Mouse (Mus musculus): Measurements from ENCODE around the gene Cacng1. TPM values are rescaled to one million over a fixed set of nuclear protein-coding genes. Genes with fewer than 3 reads are reported as not detected.

The Cacng1 gene
- polyA plus RNA-seq, 1 experiment from 2014 or later = not detected

DNA sequence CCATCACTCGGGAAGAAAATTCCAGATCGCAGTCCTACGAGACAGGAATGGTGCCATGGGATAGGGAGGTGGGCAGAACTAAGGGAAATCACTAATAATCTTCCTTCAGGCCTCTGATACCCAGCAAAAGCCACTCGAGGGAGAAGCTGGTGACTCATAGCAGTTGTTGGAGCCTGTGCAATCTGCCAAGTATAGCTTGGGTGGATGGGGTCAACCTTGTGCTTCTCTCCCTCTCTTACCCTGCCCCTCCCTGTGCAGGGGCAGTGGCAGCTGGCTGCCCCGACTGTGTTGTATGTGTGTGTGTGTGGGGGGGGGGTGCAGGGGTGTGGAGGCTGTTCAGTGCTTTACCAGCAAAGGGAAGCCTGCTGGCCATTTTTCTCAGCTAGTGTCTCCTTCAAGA lies 15.2 kb upstream of the Cacng1 start:
- H3K9me3 ChIP-seq (replicated peaks) = no peaks in the 10 kb centered on the region
- H3K27ac ChIP-seq = no peak overlapping the region
- peaks cover 45% of the 10 kb centered on the region for H3K36me3 ChIP-seq (ENCODE audit: poor library complexity, severe bottlenecking)
- H3K9ac ChIP-seq = no peak overlapping the region
- H3K4me2 ChIP-seq = no peak overlapping the region
- H3K4me3 ChIP-seq = no peak overlapping the region
- H3K27me3 ChIP-seq = no peaks in the 10 kb centered on the region
- no peak for ATAC-seq
- no peaks in the 10 kb centered on the region for H3K4me1 ChIP-seq
- 96% methylated on average over 4 of the region's 5 CpGs for WGBS

DNA sequence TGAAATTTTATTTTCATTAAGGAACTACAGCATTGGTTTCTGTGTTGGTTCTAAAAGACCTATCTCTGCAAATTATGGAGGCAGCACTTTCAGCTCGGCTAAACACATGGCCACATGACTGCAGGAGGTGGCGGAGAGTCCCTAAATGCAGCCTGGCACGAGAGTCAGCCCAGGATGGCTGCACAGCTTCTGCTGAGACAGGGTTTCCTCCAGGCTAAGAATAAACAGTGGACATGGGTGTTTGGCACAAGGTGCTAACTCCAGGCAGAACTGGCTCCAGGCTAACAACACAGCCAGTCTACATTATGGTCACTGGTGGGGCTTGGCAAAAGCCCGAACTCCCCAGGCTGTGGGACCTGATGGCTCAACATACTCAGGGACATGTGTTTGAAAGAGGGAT lies 14.6 kb upstream of the Cacng1 start:
- H3K36me3 ChIP-seq (ENCODE audit: poor library complexity, severe bottlenecking) = peaks cover 39% of the 10 kb centered on the region
- no peak overlapping the region for H3K4me3 ChIP-seq
- no peak overlapping the region for H3K4me2 ChIP-seq
- no peak overlapping the region for H3K27ac ChIP-seq
- no peaks in the 10 kb centered on the region for H3K4me1 ChIP-seq
- no peak overlapping the region for H3K9ac ChIP-seq
- 86% methylated on average over 4 of the region's 4 CpGs for WGBS
- no peaks in the 10 kb centered on the region for H3K27me3 ChIP-seq
- no peak for ATAC-seq
- no peaks in the 10 kb centered on the region for H3K9me3 ChIP-seq (replicated peaks)

DNA sequence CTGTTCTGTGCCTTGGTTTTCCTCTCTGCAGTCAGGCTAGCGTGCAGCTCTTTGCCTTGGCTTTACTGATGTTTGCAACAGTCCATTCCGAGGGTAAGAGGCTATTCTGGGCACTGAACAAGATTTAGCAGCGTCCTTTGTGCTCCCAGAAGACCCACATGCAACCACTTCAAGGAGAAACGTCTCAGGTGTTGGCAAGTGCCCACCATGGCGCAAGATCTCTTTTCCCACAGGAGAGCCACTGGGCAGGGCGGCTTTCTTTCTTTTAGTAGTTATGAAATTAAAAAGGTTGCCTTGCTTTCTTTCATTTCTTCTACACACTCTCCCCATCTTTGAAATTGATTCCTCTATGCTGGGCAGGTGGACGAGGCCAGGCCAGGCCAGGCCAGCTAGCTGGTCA lies 12.8 kb upstream of the Cacng1 start:
- no peak overlapping the region for H3K27ac ChIP-seq
- no peaks in the 10 kb centered on the region for H3K9me3 ChIP-seq (replicated peaks)
- no peaks in the 10 kb centered on the region for H3K27me3 ChIP-seq
- H3K36me3 ChIP-seq (ENCODE audit: poor library complexity, severe bottlenecking) = peaks cover 21% of the 10 kb centered on the region
- WGBS = 86% methylated on average over 7 of the region's 7 CpGs
- no peaks in the 10 kb centered on the region for H3K4me1 ChIP-seq
- no peak overlapping the region for H3K9ac ChIP-seq
- no peak overlapping the region for H3K4me2 ChIP-seq
- ATAC-seq = no peak
- H3K4me3 ChIP-seq = no peak overlapping the region

DNA sequence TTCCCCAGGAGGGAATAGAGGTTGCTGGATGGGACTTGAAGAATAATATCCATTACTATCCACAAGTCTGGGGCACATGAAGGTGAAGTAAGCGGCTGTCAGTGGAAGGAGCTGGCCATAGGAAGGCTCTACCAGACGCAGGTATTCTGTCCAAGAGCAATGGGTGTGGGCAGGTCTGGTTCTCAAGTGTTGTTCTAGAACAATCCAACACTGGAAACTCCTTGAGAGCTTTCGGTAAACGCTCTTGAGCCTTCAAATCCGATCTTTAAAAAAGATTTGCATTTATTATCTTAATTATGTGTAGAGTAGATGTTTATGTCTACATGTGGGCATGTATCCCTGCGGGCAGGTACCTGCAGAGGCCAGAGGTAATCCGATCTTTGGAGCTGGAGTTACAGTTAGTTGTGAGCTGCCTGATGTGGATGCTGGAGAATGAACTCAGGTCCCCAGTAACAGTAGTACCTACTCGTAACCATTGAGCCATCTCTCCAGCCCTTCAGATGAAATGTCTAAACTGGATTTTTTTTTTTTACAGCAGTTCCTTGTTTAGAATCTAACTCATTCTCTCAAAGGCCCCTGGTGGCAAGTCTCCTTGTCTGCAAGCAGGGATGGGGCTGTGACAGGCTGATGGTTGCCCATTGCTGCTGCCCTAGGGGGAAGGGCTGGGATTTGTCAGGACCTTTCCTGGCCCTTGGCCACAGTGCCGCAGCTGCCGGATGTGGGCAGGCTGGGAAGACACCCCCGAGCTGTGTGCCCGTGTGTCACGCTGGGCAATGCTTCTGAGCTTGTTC lies 11.9 kb upstream of the Cacng1 start:
- Histone ChIP-seq H3K4me1 (no peaks in the 10 kb centered on the region), H3K9me3 (replicated peaks) (no peaks in the 10 kb centered on the region), H3K4me3 (no peak overlapping the region), H3K36me3 (ENCODE audit: poor library complexity, severe bottlenecking) (peaks cover 14% of the 10 kb centered on the region), H3K4me2 (no peak overlapping the region), H3K9ac (no peak overlapping the region), H3K27me3 (no peaks in the 10 kb centered on the region), H3K27ac (no peak overlapping the region)
- no peak for ATAC-seq
- WGBS = 88% methylated on average over 13 of the region's 13 CpGs

DNA sequence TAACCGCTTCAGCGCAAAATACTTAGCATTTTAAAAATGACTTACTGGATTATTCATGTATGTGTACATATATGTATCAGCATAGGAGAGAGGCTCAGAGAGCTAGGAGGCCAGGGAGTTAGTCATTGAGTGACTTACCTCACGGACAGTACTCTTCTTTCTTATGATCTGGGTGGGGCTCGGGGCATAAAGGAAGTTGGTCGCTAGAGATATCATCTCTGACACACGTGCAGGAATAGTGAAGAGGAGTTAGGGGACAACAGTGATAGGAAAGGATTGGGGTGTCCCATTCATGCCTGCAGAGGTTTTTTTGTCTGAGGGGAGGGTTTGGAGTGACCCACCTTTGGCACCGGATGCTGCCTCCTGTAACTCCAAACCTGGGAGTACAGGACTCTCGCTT lies 8.3 kb upstream of the Cacng1 start:
- WGBS = 89% methylated on average over 8 of the region's 8 CpGs
- no peak overlapping the region for H3K4me3 ChIP-seq

DNA sequence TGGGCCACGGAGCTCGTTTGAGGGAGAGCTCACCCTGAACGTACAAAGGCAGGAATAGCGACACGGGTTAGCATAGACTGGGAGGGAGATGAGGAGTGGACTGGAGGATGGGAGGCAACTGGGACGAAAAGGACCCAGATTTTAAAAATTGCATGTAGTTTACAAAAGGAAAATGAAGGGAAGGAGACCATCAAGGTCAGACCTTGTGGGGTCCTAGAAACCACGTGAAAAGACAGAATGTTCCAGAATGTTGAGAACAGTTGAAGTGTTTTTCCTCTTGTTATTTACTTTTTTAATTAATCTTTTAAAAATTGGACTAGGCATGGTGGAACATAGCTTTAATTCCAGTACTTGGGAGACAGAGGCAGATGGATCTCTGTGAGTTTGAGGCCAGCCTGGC lies 4.7 kb upstream of the Cacng1 start:
- 74% methylated on average over 7 of the region's 7 CpGs for WGBS
- H3K27ac ChIP-seq = no peak overlapping the region
- ATAC-seq = no peak
- no peak overlapping the region for H3K9ac ChIP-seq
- H3K4me2 ChIP-seq = no peak overlapping the region
- H3K4me1 ChIP-seq = no peaks in the 10 kb centered on the region
- H3K4me3 ChIP-seq = no peak overlapping the region
- H3K27me3 ChIP-seq = no peaks in the 10 kb centered on the region
- no peaks in the 10 kb centered on the region for H3K36me3 ChIP-seq (ENCODE audit: poor library complexity, severe bottlenecking)
- H3K9me3 ChIP-seq (replicated peaks) = no peaks in the 10 kb centered on the region

More for the DNA sequence above, 8.3 kb upstream of the Cacng1 start:
- no peak overlapping the region for H3K27ac ChIP-seq
- H3K4me2 ChIP-seq = no peak overlapping the region
- no peaks in the 10 kb centered on the region for H3K4me1 ChIP-seq
- no peak for ATAC-seq
- no peaks in the 10 kb centered on the region for H3K36me3 ChIP-seq (ENCODE audit: poor library complexity, severe bottlenecking)
- no peaks in the 10 kb centered on the region for H3K27me3 ChIP-seq
- H3K9ac ChIP-seq = no peak overlapping the region
- H3K9me3 ChIP-seq (replicated peaks) = no peaks in the 10 kb centered on the region

DNA sequence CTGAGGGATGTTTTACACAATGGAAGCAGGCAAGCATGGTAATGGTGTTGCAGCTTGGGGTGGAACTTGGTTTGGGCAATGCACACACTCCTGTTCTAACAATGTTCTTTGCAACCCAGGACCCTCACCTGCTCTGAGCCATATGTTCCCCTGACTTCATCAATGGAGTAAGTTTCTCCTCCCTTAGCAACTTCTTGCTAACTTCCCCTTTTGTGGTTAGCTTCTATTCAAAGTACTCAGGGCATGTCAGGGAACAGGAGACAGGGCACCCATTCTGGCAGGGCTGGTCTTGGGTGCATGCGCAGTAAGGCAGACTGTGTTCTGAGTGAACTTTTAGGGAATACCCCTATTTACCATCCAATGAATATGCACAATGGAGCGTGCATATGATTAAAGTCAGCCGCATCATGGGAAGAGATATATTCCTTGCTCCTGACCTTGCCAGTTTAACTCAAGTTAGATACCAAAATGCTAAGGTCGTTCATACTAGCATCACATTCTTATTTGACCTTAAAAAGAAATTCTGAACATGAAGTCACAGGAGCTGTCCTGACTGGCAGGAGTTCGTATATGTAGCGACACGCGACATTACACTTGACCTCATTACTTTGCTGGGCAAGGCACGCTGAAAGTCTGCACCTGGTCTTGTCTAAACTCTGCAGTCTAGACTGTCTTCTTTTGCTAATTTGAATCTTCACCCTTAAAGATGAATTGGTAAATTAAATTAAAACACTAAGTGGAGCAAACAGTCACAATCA lies 4.1 kb upstream of the Cacng1 start:
- no peaks in the 10 kb centered on the region for H3K4me1 ChIP-seq
- 92% methylated on average over 9 of the region's 9 CpGs for WGBS
- no peak for ATAC-seq
- H3K4me2 ChIP-seq = no peak overlapping the region
- no peak overlapping the region for H3K9ac ChIP-seq
- no peaks in the 10 kb centered on the region for H3K36me3 ChIP-seq (ENCODE audit: poor library complexity, severe bottlenecking)
- no peak overlapping the region for H3K27ac ChIP-seq
- no peaks in the 10 kb centered on the region for H3K9me3 ChIP-seq (replicated peaks)
- H3K27me3 ChIP-seq = no peaks in the 10 kb centered on the region
- H3K4me3 ChIP-seq = no peak overlapping the region

DNA sequence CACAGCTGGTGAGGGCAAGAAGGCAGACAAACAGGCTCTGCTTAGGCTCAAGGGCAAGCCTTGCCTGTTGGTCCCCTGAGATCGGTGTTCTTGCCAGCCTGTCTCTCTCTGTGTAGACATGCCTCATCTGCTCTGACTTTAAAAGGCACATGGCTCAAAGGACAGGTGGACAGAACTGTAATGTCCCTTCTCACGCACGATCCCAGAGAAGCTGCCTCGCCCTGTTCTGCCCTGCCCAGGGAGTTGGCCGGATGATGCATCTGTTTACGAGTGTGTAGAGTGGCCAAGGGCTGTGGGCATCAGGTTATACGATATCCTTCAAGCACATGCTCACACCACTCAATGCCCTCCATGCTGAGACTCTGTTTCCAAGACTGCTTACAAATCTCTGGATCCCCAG lies 2.0 kb downstream of the Cacng1 start:
- H3K4me1 ChIP-seq = no peaks in the 10 kb centered on the region
- H3K36me3 ChIP-seq (ENCODE audit: poor library complexity, severe bottlenecking) = no peaks in the 10 kb centered on the region
- WGBS = 86% methylated on average over 7 of the region's 7 CpGs
- no peak overlapping the region for H3K4me2 ChIP-seq
- H3K9me3 ChIP-seq (replicated peaks) = no peaks in the 10 kb centered on the region
- no peak overlapping the region for H3K27ac ChIP-seq
- no peak overlapping the region for H3K4me3 ChIP-seq
- no peaks in the 10 kb centered on the region for H3K27me3 ChIP-seq
- ATAC-seq = no peak
- H3K9ac ChIP-seq = no peak overlapping the region

DNA sequence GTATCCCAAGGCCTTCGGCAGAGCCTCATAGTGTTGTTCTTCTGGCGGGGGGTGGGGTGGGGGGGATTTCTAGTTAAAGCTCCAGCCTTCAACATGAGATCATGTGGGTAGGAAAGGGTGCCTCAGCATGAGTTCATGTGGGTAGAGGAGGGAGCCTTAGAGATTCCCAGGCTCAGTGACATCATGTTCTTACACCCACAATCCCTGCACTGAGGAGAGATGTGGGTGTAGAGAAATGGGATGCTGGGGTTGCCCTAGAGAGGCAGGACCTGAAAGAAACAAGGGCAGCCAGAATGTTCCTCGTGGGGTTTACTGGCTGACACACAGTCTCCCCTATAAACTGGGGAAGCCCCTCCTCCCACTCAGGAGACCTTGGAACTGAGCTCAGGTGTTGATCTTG lies 5.9 kb downstream of the Cacng1 start:
- no peak overlapping the region for H3K27ac ChIP-seq
- 82% methylated on average over 3 of the region's 3 CpGs for WGBS
- no peak overlapping the region for H3K4me3 ChIP-seq
- H3K36me3 ChIP-seq (ENCODE audit: poor library complexity, severe bottlenecking) = no peaks in the 10 kb centered on the region
- H3K4me1 ChIP-seq = peaks cover 11% of the 10 kb centered on the region
- no peak overlapping the region for H3K4me2 ChIP-seq
- no peaks in the 10 kb centered on the region; the same call in 1 of the 2 replicates for H3K27me3 ChIP-seq
- H3K9ac ChIP-seq = no peak overlapping the region
- no peak for ATAC-seq
- no peaks in the 10 kb centered on the region for H3K9me3 ChIP-seq (replicated peaks)

DNA sequence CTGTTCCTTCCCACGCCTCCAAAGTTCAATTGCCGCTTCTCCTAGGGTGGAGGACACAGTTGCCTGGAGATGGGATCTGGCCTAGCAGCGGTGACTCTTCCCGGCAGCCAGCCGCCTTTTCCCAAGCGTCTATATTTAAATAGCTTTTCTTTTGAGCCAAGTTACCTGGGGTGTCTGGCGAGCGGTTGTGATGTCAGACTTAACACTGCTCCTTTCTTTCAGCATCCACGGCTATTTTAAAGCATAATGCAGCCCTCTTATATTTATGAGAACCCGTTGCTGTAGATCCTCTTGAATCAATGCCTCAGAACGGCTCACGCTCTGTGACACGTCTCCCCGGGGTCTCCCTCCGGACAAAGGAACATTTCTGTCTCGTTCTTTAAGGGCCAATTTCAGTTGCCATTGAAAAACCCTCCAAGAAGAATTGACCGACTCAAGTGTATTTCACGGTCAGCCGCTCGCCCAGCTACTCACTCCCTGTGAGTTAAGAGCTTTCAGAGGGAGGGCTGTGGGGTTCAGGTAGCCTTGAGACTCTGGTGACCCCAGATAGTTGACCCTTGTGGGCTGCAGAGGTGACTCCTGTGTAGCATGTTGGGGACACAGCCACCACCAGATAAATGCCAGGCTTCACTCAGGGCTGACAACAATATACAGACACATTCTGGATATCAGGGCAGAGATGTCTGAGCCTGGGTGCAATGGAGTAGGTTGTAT lies 8.3 kb downstream of the Cacng1 start:
- ATAC-seq = no peak

DNA sequence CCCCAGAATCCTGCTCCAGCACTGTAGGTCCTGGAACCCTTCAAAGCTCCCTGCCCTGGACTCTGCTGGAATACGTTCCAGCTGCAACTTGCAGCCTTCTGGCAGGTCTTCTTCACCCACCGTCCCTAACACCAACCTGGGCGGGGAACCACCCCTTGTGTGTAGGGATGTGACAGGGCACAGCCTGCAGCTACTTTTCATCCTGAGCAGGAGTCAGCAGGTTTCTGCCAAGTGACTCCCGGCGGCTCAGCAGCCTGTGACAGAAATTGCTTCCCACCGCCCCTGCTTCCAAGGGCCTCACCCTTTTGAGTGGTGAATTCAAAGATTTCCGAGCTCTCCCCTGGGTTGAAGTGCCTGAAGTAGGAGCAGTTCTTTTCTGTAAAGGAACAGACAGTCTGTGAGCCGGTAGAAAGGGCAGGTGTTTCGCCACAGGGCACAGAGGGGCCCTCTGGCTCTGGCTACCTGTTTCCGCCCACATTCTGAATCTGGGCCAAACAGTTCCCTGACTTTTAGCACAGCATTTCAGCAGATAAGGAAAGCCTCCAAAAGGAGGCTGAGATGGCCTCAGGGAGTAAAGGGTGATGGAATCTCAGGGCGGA lies 10.7 kb downstream of the Cacng1 start:
- no peak overlapping the region for H3K27ac ChIP-seq
- ATAC-seq = no peak
- 66% methylated on average over 11 of the region's 11 CpGs for WGBS
- no peaks in the 10 kb centered on the region; the same call in 1 of the 2 replicates for H3K27me3 ChIP-seq
- no peaks in the 10 kb centered on the region for H3K9me3 ChIP-seq (replicated peaks)
- H3K4me2 ChIP-seq = no peak overlapping the region
- H3K9ac ChIP-seq = no peak overlapping the region
- no peaks in the 10 kb centered on the region for H3K36me3 ChIP-seq (ENCODE audit: poor library complexity, severe bottlenecking)
- peaks cover 11% of the 10 kb centered on the region for H3K4me1 ChIP-seq
- no peak overlapping the region for H3K4me3 ChIP-seq

More for the DNA sequence above, 8.3 kb downstream of the Cacng1 start:
- no peak overlapping the region for H3K9ac ChIP-seq
- no peaks in the 10 kb centered on the region; the same call in 1 of the 2 replicates for H3K27me3 ChIP-seq
- no peak overlapping the region for H3K27ac ChIP-seq
- no peak overlapping the region for H3K4me3 ChIP-seq
- H3K4me2 ChIP-seq = peak overlapping the region; percentile 28; the same call in 1 of the 2 replicates
- no peaks in the 10 kb centered on the region for H3K9me3 ChIP-seq (replicated peaks)
- WGBS = 7% methylated on average over 20 of the region's 20 CpGs
- no peaks in the 10 kb centered on the region for H3K36me3 ChIP-seq (ENCODE audit: poor library complexity, severe bottlenecking)
- H3K4me1 ChIP-seq = peaks cover 11% of the 10 kb centered on the region

DNA sequence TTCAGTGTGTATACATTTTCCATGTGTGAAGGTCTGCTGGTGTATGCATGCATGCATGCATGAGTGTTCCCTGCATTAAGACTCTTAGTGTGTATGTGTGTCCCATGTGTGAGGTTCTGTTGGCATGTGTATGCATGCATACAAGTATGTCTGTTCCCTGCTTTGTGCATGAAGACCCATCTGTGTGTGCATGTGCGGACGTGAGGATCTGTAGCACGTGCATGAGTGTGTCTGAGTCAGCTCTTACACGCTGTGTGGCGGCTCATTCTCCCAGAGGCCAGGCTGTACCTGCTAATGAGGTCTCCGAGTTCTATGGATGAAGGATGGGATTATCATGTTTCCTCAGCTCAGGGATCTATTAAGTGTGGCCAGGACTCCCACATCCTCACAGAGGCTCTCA lies 11.3 kb downstream of the Cacng1 start:
- no peaks in the 10 kb centered on the region; the same call in 1 of the 2 replicates for H3K27me3 ChIP-seq
- H3K4me2 ChIP-seq = no peak overlapping the region
- H3K9ac ChIP-seq = no peak overlapping the region
- ATAC-seq = peak; percentile 50; the same call in 1 of the 2 replicates
- no peaks in the 10 kb centered on the region for H3K36me3 ChIP-seq (ENCODE audit: poor library complexity, severe bottlenecking)
- no peak overlapping the region for H3K4me3 ChIP-seq
- H3K27ac ChIP-seq = no peak overlapping the region
- peaks cover 11% of the 10 kb centered on the region for H3K4me1 ChIP-seq
- 78% methylated on average over 6 of the region's 6 CpGs for WGBS
- H3K9me3 ChIP-seq (replicated peaks) = no peaks in the 10 kb centered on the region

Measured in forebrain, embryonic 13.5 days (tissue).